Mouse (Mus musculus) heart, embryonic 16.5 days (tissue): Measurements from ENCODE around the gene Nkx6-2. TPM values are rescaled to one million over a fixed set of nuclear protein-coding genes. Genes with fewer than 3 reads are reported as not detected.

Experiments
- ATAC-seq: fragments of 200-750 bp; cut with Nextera tagmentation; replicated peaks from 2 replicates; pipeline ENCODE4 v1.8.0; 2017; ENCODE audit warnings: moderate number of reproducible peaks; ENCODE audit not compliant: insufficient read depth, low FRiP score; ENCODE audit errors: extremely low read depth
- H3K27ac ChIP-seq: fragments of 300-500 bp; sonication (generic); 2 replicates; pipeline ENCODE4 v1.5.1; 2014; ENCODE audit warnings: mild to moderate bottlenecking, low read length, control low read depth, moderate library complexity
- H3K27me3 ChIP-seq: fragments of 300-500 bp; sonication (generic); 2 replicates; pipeline ENCODE4 v1.6.1; 2014; ENCODE audit warnings: low read length, mixed read lengths; ENCODE audit not compliant: control insufficient read depth, insufficient read depth
- H3K36me3 ChIP-seq: fragments of 300-500 bp; sonication (generic); 2 replicates; pipeline ENCODE4 v1.6.1; 2014; ENCODE audit not compliant: control insufficient read depth, insufficient read depth
- H3K4me1 ChIP-seq: fragments of 300-500 bp; sonication (generic); 2 replicates; pipeline ENCODE4 v1.6.1; 2014; ENCODE audit warnings: low read length, mixed read lengths; ENCODE audit not compliant: control insufficient read depth, insufficient read depth
- H3K4me2 ChIP-seq: fragments of 300-500 bp; sonication (generic); 2 replicates; pipeline ENCODE4 v1.6.1; 2014; ENCODE audit warnings: low read depth, mild to moderate bottlenecking, control low read depth, low read length
- H3K4me3 ChIP-seq: fragments of 300-500 bp; sonication (generic); 2 replicates; pipeline ENCODE4 v1.5.1; 2014; ENCODE audit warnings: mild to moderate bottlenecking, control low read depth, low read length
- H3K9ac ChIP-seq: fragments of 300-500 bp; sonication (generic); 2 replicates; pipeline ENCODE4 v1.6.1; 2014; ENCODE audit warnings: low read length, control low read depth
- H3K9me3 ChIP-seq: fragments of 300-500 bp; sonication (generic); replicated peaks from 2 replicates; pipeline ENCODE4 v1.6.1; 2016; ENCODE audit warnings: low read length; ENCODE audit not compliant: control insufficient read depth
- WGBS: fragments of 180-500 bp; shearing (Covaris S2); extraction: QIAGEN DNeasy Blood & Tissue Kit; methylation state at CpG from one replicate; pipeline ENCODE4 v1.1.7; 2014; 5-methylcytosine and 5-hydroxymethylcytosine counted together
- polyA plus RNA-seq: library from polyadenylated mRNA; unstranded; fragments of >200 nt; fragmentation: Nextera tagmentation; extraction: Ambion mirVana; gene quantifications from 2 replicates; pipeline ENCODE4 v1.2.1, GENCODE M21; 2015

The Nkx6-2 gene
- polyA plus RNA-seq, 1 experiment from 2014 or later = 0.55 TPM

GRCm38 (mm10) chr7:139536831-139537230 is 45.8 kb downstream of the Nkx6-2 start:
- ATAC-seq = no peak
- H3K4me3 ChIP-seq = no peak overlapping the region
- H3K4me2 ChIP-seq = no peak overlapping the region
- H3K27me3 ChIP-seq = no peaks in the 10 kb centered on the region
- H3K36me3 ChIP-seq = peaks cover 16% of the 10 kb centered on the region; the same call in 1 of the 2 replicates
- H3K27ac ChIP-seq = no peak overlapping the region
- no peak overlapping the region for H3K9ac ChIP-seq
- peaks cover 5% of the 10 kb centered on the region; the same call in 1 of the 2 replicates for H3K4me1 ChIP-seq
- no peaks in the 10 kb centered on the region for H3K9me3 ChIP-seq
- 93% methylated on average over 2 of the region's 2 CpGs for WGBS

GRCm38 (mm10) chr7:139536331-139536730 is 46.3 kb downstream of the Nkx6-2 start:
- Histone ChIP-seq H3K27ac (no peak overlapping the region), H3K36me3 (peaks cover 16% of the 10 kb centered on the region; the same call in 1 of the 2 replicates), H3K9ac (no peak overlapping the region), H3K4me1 (peaks cover 5% of the 10 kb centered on the region; the same call in 1 of the 2 replicates), H3K27me3 (no peaks in the 10 kb centered on the region), H3K4me3 (no peak overlapping the region), H3K9me3 (no peaks in the 10 kb centered on the region), H3K4me2 (no peak overlapping the region)
- 70% methylated on average over 5 of the region's 5 CpGs for WGBS
- no peak for ATAC-seq

DNA sequence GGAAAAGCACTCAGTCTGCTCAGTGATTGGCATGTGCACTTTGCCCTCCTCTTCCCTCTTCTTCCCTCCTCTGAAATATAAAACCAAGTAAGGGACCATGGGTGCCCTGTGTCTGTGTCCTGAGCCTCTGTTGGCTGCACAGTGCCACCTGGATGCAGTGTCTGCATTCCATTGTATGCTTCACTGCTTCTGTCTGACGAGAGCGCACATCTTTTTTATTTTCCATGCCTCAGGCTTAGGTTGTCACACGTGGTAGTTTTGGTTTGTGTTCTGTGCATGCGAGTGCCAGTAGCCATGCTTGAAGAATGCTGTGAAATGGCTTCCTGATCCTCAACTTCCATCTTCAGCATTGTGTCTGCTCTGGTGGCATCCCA is 51.2 kb downstream of the Nkx6-2 start:
- no peaks in the 10 kb centered on the region for H3K4me1 ChIP-seq
- no peak for ATAC-seq
- H3K27me3 ChIP-seq = no peaks in the 10 kb centered on the region
- no peak overlapping the region for H3K27ac ChIP-seq
- WGBS = 88% methylated on average over 4 of the region's 4 CpGs
- no peak overlapping the region for H3K4me2 ChIP-seq
- H3K4me3 ChIP-seq = no peak overlapping the region
- H3K9me3 ChIP-seq = no peaks in the 10 kb centered on the region
- H3K36me3 ChIP-seq = peaks cover 17% of the 10 kb centered on the region
- no peak overlapping the region for H3K9ac ChIP-seq

GRCm38 (mm10) chr7:139530591-139531427 is 51.8 kb downstream of the Nkx6-2 start:
- Histone ChIP-seq H3K9ac (no peak overlapping the region), H3K27me3 (no peaks in the 10 kb centered on the region), H3K4me3 (no peak overlapping the region), H3K27ac (no peak overlapping the region), H3K9me3 (no peaks in the 10 kb centered on the region), H3K36me3 (peaks cover 23% of the 10 kb centered on the region), H3K4me2 (no peak overlapping the region), H3K4me1 (no peaks in the 10 kb centered on the region)
- ATAC-seq = no peak
- WGBS = 81% methylated on average over 16 of the region's 16 CpGs

Other genes with a start within 250 kb of the Nkx6-2 start
- 47.4 and 54.8 TPM in 2 replicates for gene Inpp5a, start 193.7 kb downstream of the Nkx6-2 start, polyA plus RNA-seq
- 0.47 and 0.59 TPM in 2 replicates for gene Cfap46, start 101.0 kb upstream of the Nkx6-2 start, polyA plus RNA-seq